Mouse (Mus musculus) small intestine, adult 2 months (tissue): ENCODE data around the gene Plek2. TPM values are rescaled to one million over a fixed set of nuclear protein-coding genes. Genes with fewer than 3 reads are reported as not detected.
A peak's percentile ranks its signal among the peaks of the same experiment; 100 is the strongest.

Experiments used
- H3K27ac ChIP-seq: fragments of 200-500 bp; 2 replicates; pipeline ENCODE4 v1.5.1; 2012; ENCODE audit warnings: low read depth, low read length, control low read depth, inconsistent platforms; ENCODE audit not compliant: insufficient read depth
- H3K27me3 ChIP-seq: fragments of 200-500 bp; 2 replicates; pipeline ENCODE4 v1.6.1; 2012; ENCODE audit warnings: mild to moderate bottlenecking, moderate library complexity, low read length, inconsistent platforms; ENCODE audit not compliant: control insufficient read depth, insufficient read depth
- H3K36me3 ChIP-seq: fragments of 200-500 bp; 2 replicates; pipeline ENCODE4 v1.6.1; 2012; ENCODE audit warnings: mild to moderate bottlenecking, low read length, control low read depth, inconsistent platforms; ENCODE audit not compliant: control insufficient read depth, insufficient read depth
- H3K4me1 ChIP-seq: fragments of 200-500 bp; 2 replicates; pipeline ENCODE4 v1.6.1; 2012; ENCODE audit warnings: low read length, inconsistent platforms, mixed read lengths; ENCODE audit not compliant: control insufficient read depth, insufficient read depth, insufficient read length
- H3K4me3 ChIP-seq: fragments of 200-500 bp; 2 replicates; pipeline ENCODE4 v1.5.1; 2012; ENCODE audit warnings: low read depth, mild to moderate bottlenecking, control low read depth, inconsistent platforms, low read length, moderate library complexity
- CTCF ChIP-seq: fragments of 200-500 bp; IDR thresholded peaks from 2 replicates; pipeline ENCODE4 v1.5.1; 2012; ENCODE audit warnings: low read depth, mild to moderate bottlenecking, control low read depth, inconsistent platforms, low read length, moderate library complexity, mixed read lengths; ENCODE audit not compliant: insufficient replicate concordance, insufficient read length; ENCODE audit errors: extremely low read depth
- POLR2A ChIP-seq: fragments of 200-500 bp; IDR thresholded peaks from 2 replicates; pipeline ENCODE4 v1.6.1; 2012; ENCODE audit warnings: low read depth, mild to moderate bottlenecking, control low read depth, inconsistent platforms, low read length, moderate library complexity
- WGBS: fragments of 180-500 bp; shearing (Covaris S2); methylation state at CpG from one replicate; pipeline ENCODE4 v1.1.7; 2018; 5-methylcytosine and 5-hydroxymethylcytosine counted together
- polyA plus RNA-seq: library from polyadenylated mRNA; depleted of rRNA; stranded (reverse); fragments of >200 nt; gene quantifications from 2 replicates; pipeline ENCODE4 v1.2.3, GENCODE M21; 2012

Gene Plek2
- polyA plus RNA-seq, 1 experiment = 23.2 TPM

GRCm38 (mm10) chr12:78921421-78921820 lies 14.7 kb upstream of the Plek2 start:
- WGBS = 68% methylated on average over 4 of the region's 4 CpGs
- peaks cover 2% of the 10 kb centered on the region; the same call in 1 of the 2 replicates for H3K4me1 ChIP-seq
- TF ChIP-seq POLR2A (no peak), CTCF (no peak)

GRCm38 (mm10) chr12:78919079-78919712 lies 12.4 kb upstream of the Plek2 start:
- no peaks in the 10 kb centered on the region for H3K36me3 ChIP-seq
- peaks cover 8% of the 10 kb centered on the region; the same call in 1 of the 2 replicates for H3K4me1 ChIP-seq
- H3K4me3 ChIP-seq = no peak overlapping the region
- WGBS = 6% methylated on average over 16 of the region's 16 CpGs
- H3K27ac ChIP-seq = no peak overlapping the region
- TF ChIP-seq CTCF (peak; percentile 76; the same call in 1 of the 2 replicates), POLR2A (no peak)
- H3K27me3 ChIP-seq = no peaks in the 10 kb centered on the region

More at GRCm38 (mm10) chr12:78921421-78921820, 14.7 kb upstream of the Plek2 start:
- no peaks in the 10 kb centered on the region for H3K27me3 ChIP-seq
- no peaks in the 10 kb centered on the region for H3K36me3 ChIP-seq
- no peak overlapping the region for H3K27ac ChIP-seq
- H3K4me3 ChIP-seq = no peak overlapping the region

GRCm38 (mm10) chr12:78918227-78919078 lies 11.7 kb upstream of the Plek2 start:
- peaks cover 12% of the 10 kb centered on the region; the same call in 1 of the 2 replicates for H3K4me1 ChIP-seq

DNA sequence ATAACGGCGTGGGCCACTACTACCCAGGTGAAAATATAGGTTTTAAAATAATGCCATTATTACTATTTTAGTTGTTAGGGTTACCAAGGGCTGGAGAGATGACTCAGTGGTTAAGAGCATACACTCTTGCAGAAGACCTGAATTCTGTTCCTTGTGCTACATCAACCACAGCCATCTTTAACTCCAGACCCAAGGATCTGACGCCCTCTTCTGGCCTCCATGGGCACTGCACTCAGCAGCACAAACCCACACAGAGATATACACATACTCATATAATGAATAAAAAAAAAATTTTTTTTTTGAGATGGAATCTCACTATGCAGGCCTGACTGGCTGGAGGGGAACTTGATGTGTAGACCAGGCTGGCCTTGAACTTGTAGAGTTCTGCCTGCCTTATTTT lies 9.5 kb upstream of the Plek2 start:
- no peak overlapping the region for H3K4me3 ChIP-seq
- TF ChIP-seq POLR2A (no peak), CTCF (peak; percentile 20; the same call in 1 of the 2 replicates)
- H3K36me3 ChIP-seq = no peaks in the 10 kb centered on the region
- no peak overlapping the region for H3K27ac ChIP-seq
- H3K27me3 ChIP-seq = no peaks in the 10 kb centered on the region
- H3K4me1 ChIP-seq = peaks cover 18% of the 10 kb centered on the region; the same call in 1 of the 2 replicates
- 80% methylated on average over 3 of the region's 3 CpGs for WGBS

More at GRCm38 (mm10) chr12:78918227-78919078, 11.7 kb upstream of the Plek2 start:
- Histone ChIP-seq H3K4me3 (no peak overlapping the region; the same call in 1 of the 2 replicates), H3K27me3 (no peaks in the 10 kb centered on the region), H3K36me3 (no peaks in the 10 kb centered on the region), H3K27ac (no peak overlapping the region)
- 5% methylated on average over 11 of the region's 11 CpGs for WGBS
- peak; percentile 83; the same call in 1 of the 2 replicates for TF ChIP-seq CTCF
- TF ChIP-seq POLR2A = no peak

DNA sequence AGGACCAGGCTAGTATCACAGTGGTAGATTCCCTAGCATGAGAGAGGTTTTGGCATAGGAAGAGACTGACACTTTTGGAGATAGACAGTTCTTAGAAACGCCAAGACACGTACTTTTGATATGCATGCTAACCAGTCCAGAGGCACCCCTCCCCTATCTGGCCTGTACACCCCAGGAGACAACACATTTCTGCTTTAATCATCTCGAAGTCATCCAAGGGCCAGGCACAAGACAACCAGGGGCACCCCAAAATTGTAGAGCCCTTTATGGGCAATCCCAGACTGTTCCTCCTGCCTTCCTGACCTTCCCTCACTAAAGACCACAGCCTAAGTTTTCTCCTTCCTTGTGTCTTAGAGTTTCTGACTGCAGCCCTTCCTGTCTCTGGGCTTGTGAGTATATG lies 8.8 kb upstream of the Plek2 start:
- WGBS = 88% methylated on average over 3 of the region's 3 CpGs
- no peak for TF ChIP-seq CTCF
- no peak for TF ChIP-seq POLR2A
- H3K27ac ChIP-seq = no peak overlapping the region
- H3K27me3 ChIP-seq = 0 out of 2 replicates have a peak, but pooled peaks cover 3% of the 10 kb centered on the region
- H3K4me3 ChIP-seq = no peak overlapping the region
- peaks cover 24% of the 10 kb centered on the region for H3K4me1 ChIP-seq
- no peaks in the 10 kb centered on the region for H3K36me3 ChIP-seq

DNA sequence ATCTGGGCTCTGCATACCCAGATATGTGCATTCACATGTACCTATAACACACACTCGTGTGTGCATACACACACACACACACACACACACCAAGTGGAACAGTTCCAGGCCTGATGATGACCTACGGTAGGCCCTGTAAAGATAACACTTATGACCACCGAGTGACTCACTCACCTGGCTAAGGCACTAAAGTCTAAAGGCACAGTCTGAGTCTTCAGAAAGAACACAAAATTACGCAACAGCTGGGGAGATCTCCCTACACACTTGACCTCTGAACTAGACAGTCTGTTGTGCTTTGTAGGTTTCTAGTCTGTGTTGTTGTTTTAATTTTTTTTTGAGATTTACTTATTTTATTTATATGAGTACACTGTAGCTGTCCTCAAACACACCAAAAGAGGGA lies 7.7 kb upstream of the Plek2 start:
- H3K27me3 ChIP-seq = 0 out of 2 replicates have a peak, but pooled peaks cover 3% of the 10 kb centered on the region
- no peaks in the 10 kb centered on the region for H3K36me3 ChIP-seq
- no peak for TF ChIP-seq POLR2A
- no peak for TF ChIP-seq CTCF
- peaks cover 27% of the 10 kb centered on the region for H3K4me1 ChIP-seq
- H3K4me3 ChIP-seq = no peak overlapping the region
- peak overlapping the region; percentile 69 for H3K27ac ChIP-seq
- 26% methylated on average over 4 of the region's 4 CpGs for WGBS
